Mouse (Mus musculus) c-Kit-positive CD71-negative TER-119-negative erythroid progenitor cells, embryonic 14.5 days (primary cell): Measurements from ENCODE around the gene Hoxa5.

Experiments
- DNase-seq: peaks from one replicate; pipeline ENCODE4 v3.0.0-alpha.2; 2013; ENCODE audit warnings: low read depth

The Hoxa5 gene

DNA sequence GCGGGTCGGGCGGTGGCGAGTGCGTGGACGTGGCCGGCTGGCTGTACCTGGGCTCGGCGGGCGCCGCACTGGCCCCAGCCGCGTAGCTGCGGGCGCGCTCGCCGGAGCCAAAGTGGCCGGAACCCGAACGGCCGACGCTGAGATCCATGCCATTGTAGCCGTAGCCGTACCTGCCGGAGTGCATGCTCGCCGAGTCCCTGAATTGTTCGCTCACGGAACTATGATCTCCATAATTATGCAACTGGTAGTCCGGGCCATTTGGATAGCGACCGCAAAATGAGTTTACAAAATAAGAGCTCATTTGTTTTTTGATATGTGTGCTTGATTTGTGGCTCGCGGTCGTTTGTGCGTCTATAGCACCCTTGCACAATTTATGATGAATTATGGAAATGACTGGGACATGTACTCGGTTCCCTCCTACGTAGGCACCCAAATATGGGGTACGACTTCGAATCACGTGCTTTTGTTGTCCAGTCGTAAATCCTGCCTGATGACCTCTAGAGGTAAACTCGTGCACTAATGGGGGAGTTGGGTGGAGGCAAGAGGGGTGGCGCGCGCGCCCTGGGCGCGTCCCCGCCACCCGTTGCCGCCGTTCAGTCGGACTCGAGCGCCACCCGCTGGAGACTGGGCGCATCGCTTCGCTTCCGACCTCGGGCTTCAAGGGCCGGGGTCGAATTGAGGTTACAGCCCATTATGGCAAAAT is at the start of gene Hoxa5:
Gene Hoxa5 (minus strand): TSS at position 538 of the 703 bp plus-strand sequence.
- DNase-seq, result no peak

DNA sequence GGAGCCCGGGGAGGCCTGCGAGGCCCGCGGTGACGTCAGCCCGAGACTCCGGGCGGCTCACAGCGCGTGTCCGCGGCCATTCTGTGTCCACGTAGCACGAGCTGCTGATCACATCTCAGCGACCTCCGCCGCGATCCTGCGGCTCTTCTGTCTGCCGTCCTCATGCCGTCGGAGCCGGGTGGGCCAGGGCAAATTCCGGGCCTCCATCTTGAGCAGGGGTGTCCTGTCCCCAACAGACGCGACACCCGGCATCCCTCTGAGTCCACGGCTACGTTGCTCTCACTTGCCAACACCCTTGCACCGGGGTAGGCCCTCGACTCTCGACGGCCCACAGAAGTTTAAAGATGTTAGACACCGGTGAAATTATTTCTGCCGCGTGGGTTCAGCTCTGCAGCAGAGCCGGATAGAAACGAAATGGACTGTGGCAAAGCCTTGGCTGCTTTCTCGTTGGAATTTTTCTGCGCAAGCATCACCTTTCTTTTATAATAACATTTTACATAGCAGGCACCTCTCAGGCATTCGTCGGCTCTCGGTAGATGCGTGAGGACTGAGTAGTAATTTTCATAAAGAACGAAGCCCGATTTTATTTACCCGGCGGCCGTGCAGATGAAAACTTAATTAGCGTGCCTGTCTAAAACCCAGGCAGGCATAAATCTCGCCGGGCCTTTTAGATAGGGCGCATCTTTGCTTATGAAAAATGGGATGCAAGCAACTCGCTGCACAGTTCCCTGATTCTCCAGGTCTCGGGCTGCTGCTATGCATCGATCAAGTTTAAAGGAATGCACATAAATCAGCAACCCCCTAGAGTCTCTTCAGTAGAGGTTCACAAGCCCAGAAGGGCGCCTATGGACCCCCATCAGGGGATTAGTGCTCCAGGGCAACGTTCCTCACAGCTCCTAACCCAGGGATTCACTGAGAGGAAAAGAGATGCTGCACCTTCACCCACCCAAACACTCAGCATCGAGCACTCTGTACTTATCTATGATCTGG is 49.4 kb upstream of the Hoxa5 start:
- no peak for DNase-seq

GRCm38 (mm10) chr6:52252775-52253376 is 48.5 kb upstream of the Hoxa5 start:
- no peak for DNase-seq

- DNase-seq, result no peak
Observed at GRCm38 (mm10) chr6:52252016-52252774, 47.8 kb upstream of the Hoxa5 start.

DNA sequence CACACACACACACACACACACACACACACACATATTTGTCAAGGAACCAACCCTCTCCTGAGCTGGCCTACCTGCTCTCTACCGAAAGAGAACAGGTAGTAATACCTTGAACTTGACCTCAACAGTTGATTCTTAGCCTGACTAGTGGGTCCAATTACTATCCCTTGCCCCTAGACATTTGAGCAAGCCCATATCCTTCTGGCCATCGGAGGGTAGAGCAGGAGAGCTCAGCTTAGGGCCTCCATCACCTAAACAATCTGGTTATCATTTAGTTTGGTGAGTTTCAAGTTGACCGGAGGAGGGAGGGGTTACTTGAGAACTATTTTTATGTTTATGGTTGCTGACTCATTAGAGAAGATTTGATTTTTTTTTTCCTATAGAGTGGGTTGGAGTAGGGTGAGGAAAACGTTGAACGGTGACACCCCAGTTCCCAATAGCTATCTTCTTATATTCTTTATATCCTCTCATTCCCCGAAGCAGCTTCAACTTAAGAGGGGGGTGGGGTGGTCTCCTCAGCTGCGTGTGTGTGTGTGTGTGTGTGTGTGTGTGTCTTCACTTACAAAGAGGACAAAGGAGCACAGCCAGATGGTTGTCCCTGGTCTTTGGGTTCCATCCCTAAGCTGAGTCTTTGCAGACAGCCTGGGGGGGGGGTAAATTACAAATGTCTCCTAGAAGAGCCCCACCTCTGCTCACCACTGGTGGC is 46.9 kb upstream of the Hoxa5 start:
- DNase-seq, result no peak

GRCm38 (mm10) chr6:52249826-52250225 is 45.4 kb upstream of the Hoxa5 start:
- no peak for DNase-seq

- DNase-seq, result no peak
Observed at GRCm38 (mm10) chr6:52249415-52249738, 45.0 kb upstream of the Hoxa5 start.

- no peak for DNase-seq
Observed at GRCm38 (mm10) chr6:52248638-52249414, 44.4 kb upstream of the Hoxa5 start.

DNA sequence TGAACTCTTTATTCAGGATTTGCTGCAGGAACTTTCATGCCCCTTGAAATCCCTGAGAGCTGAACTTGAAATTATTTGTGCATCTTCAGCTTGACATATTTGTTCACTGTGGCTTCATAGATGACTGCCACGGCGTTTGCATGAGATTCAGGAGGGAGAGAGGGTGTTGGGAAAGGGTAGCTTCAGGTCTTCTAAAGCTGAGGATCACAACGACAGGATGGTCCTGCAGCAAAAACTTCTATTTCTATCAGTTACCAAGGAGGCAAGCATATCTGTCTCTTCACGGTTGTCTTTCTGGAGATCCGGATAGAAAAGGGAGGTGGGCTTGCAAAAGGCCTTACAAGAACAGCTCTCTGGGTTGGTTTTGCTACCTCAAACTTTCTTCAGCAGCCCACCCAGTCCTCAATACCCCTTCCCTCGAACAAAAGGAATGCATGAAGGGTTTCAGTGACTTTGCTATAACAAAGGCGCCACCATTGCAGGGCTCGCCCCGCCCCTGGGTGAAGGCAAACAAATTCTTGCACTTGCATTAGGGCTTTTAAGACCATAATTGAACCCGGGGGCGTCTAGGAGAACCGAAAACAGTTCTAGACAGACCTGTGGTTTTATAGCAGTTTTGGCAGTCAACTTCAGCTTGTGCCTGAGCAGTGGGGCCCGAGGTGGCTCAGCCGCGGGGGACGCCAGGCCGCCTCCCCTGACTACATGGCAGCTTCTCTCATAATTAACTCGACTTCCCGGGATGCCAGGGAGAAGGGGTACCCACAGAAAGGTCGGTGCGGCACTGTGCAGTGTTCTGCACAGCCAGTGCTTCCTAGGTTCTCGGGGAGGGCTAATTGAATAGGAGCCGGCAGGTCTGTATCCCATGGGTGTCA is 43.6 kb upstream of the Hoxa5 start:
- no peak for DNase-seq

DNA sequence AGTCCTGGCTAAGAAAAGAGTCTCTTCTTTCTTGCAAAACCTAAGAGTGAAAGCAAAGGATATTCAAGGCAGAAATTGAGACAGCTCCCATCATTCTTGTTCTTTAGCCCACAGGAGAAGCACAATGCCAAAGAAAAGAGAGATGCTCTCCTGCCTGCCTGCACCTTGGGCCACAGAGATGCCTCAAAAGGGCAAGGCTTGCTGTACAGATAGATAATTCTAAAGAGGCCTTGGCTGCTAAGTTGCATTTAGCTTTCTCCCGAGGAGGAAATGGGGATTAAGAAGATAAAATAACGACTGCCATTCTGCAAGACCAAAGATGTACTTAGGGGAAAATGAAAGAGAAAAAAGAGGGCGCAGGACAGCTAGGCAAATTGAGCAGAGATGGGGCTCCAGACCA is 42.5 kb upstream of the Hoxa5 start:
- no peak for DNase-seq

- no peak for DNase-seq
Observed at GRCm38 (mm10) chr6:52246403-52246803, 42.0 kb upstream of the Hoxa5 start.

GRCm38 (mm10) chr6:52245757-52246142 is 41.4 kb upstream of the Hoxa5 start, which contains the start of gene Hoxa11:
Gene Hoxa11, minus strand, starts transcription at chr6:52245810.
- no peak for DNase-seq

DNA sequence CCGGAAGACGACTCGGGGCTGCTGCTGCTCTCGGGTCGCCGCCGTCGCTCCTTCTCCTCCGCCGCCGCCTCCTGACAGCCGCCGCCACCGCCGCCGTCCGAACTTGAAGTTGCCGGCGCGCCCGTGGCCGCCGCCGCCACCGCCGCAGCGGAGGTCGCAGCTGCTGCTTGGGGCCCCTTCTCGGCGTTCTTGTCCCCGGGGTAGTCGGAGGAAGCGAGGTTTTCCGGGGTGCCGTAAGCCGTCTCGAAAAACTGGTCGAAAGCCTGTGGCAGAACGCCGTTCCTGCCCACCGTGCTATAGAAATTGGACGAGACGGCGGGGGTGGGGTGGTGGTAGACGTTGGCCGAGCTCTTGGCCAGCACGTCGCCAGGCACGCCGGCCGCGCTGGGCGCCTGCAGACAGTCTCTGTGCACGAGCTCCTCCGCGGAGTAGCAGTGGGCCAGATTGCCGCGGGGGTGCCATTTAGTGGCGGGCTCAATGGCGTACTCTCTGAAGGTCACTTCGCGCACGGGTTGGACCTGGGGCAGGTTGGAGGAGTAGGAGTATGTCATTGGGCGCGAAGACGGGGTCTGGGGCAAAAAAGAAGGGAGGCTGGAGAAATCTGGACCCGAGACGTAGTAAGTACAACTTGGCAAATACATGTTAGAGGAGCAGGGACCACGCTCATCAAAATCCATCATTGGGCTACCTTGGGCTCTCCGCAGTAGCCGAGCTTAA is 40.8 kb upstream of the Hoxa5 start:
- no peak for DNase-seq

GRCm38 (mm10) chr6:52244471-52245039 is 40.2 kb upstream of the Hoxa5 start:
- DNase-seq, result no peak

DNA sequence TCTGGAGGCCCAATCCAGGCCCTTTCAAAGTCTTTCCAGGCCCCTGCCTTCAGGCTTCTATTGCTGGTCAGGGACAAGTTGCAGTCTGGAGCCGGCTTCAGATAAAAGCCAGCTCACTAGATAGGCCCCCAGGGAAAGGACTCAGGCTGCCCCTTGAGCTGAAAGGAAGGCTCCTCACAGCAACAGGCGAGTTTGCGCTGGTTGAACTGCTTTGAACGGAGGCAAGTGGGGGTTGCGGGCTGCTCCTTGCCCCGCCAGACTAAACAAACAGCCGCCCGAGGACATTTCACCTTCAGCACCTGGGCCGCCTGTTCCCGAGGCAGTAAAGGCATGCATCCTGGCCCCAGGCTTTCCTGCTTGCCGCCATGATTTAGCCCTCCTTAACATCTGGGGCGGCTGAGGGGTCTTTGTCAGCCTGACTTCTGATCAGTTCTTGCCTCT is 39.3 kb upstream of the Hoxa5 start:
- DNase-seq, result no peak

DNA sequence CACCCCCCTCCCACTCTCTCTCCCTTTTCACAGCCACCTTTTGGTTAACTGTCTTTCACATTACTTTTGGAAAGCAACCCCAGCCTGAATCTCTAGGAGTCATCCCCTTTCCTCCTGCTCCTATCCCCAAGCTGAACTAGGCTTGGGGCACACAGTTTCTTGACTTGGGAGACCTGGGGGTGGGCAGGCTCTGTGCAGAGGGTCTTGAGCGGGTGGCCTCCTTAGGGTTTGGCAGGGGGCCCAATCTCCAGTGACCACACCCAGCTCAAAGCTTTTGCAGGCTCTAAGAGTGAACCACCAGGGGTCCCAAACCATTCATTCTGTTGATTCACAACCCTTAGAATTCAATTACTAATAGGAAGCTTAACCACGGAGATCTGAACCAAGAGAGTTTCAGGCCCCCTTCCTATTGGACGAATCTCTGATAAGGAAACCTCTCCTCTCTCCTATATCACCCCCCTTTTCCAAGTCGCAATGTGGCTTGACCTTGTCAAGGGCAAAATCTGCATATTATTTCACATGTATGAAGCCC is 38.5 kb upstream of the Hoxa5 start:
- DNase-seq, result no peak

GRCm38 (mm10) chr6:52241001-52241621 is 36.7 kb upstream of the Hoxa5 start:
- DNase-seq, result no peak
